Mouse (Mus musculus): ENCODE data around the gene Arxes1.

DNA sequence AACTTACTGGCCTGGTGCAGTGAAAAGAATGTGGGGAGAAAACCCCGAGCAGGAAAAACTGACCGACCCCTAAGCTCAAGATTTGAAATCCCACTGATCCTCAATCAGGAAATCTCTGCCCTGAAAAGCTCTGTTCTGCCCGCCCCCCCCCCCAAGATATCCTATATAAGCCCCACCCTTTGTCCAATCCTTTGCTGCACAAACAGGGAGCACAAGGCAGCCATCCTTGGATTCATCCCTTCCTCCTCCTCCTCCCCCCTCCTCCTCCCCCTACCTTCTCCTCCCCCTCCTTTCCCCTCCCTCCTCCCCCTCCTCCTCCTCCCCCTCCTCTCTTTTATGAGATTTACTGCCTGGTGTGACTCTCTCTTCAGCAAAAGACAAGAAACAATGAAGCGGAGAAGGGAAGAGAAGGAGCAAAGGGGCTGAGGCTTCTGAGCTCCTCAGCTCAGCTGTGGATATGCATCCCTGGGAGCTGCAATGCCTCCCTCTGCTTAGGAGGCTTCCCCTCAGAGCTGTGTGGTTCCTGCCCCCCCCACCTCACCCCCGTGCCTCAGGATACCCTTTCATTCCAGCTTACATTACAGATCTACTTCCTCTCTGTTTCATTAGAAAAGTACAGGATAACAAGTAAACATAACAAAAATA is 25.8 kb upstream of the Arxes1 start:
- no peak for TF ChIP-seq CTCF (IDR thresholded peaks at IDR 0.05; ENCODE audit: low read depth, low read length)
- TF ChIP-seq GATA1 (IDR thresholded peaks at IDR 0.05; ENCODE audit: borderline replicate concordance, low read length): no peak
- no peak for TF ChIP-seq POLR2AphosphoS5 (IDR thresholded peaks at IDR 0.05; ENCODE audit: insufficient replicate concordance, low read depth, low read length)

All from G1E (cell line).